Mouse (Mus musculus) liver (tissue): ENCODE results near the gene Rnasek.

Experiments used
- DNase-seq: peaks from one replicate; pipeline ENCODE4 v3.0.0-alpha.2; 2020; ENCODE audit warnings: mixed read lengths

The Rnasek gene

DNA sequence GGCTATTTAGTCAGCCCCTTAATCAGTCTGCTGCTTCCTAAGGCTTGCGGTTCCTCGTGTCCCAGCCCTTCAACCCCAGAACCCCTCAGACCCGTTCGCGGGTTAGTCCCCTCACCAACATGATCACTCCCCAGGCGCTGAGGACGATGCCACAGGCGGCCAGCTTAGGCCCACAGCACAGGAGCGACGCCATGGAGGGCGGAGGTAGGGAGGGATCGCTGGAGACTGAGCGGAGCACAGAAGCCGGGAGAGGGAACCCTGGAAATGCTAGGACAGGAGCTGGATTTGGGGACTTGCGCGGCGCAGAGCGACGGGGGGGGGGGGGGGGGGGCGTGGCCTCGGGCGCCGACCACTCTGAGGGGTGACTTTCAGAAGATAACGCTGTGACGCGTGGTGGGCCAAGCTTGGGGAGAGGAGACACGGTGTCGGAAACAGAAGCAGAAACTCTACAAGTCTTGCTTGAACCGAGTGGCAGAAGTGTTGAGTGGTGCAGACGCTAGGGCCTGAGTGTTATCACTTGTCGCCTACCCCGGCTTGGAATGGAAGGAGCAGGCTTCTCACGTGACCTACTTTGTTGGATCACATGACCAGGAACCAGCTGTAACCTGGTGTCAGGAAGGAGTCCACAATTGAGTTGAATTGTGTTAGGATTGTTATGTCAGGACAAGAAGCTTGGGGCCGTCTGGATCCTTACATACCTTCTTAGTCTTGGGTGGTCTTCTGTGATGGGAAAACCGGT lies at the start of gene Rnasek, which contains the start of gene Gm21988:
Rnasek (minus strand) TSS at position 302 of the 739 bp plus-strand sequence.
Gm21988 (minus strand) TSS at position 290 of the 739 bp plus-strand sequence.
- DNase-seq: peak; percentile 80

- no peak for DNase-seq
These were observed 49.6 kb upstream of the Rnasek start for GRCm38 (mm10) chr11:70289236-70289635.

GRCm38 (mm10) chr11:70288102-70288501 lies 48.5 kb upstream of the Rnasek start:
- DNase-seq: no peak

GRCm38 (mm10) chr11:70285686-70286085 lies 46.0 kb upstream of the Rnasek start:
- no peak for DNase-seq

DNA sequence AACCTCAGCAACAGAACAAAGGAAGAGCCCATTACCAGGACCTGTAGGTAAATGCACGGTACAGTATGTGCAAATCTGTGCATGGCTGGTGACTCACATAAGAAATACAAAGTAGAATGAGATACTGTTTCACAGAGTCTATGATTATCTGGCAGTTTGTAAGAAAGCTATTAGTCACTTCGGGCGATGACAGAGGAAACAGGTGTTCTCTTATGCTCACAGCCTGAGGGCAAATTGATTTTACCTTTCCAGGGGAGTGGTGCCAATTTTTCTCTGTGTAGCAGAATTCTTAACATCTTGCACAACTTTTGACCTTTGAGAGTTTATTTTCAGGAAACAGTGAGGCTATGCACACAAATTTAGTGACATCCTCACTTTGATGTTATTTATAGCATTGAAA lies 45.1 kb upstream of the Rnasek start:
- no peak for DNase-seq

DNA sequence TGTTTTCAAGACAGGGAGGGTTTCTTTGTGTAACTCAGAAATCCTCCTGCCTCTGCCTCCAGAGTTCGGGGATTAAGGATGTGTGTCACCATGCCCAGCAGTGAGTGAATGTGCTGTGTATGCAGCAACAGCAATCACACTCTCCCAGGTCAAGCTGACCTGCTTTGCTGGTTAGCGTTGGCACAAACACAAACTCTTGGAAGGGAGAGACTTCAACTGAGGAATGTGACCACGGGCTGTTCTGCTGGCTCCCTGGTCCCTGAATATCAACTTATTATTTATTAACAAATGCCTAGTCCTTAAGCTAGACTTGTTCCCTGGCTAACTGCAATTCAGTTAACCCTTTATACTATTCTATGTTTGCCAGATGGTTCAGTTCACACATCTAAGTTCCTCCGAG lies 44.0 kb upstream of the Rnasek start:
- no peak for DNase-seq

DNA sequence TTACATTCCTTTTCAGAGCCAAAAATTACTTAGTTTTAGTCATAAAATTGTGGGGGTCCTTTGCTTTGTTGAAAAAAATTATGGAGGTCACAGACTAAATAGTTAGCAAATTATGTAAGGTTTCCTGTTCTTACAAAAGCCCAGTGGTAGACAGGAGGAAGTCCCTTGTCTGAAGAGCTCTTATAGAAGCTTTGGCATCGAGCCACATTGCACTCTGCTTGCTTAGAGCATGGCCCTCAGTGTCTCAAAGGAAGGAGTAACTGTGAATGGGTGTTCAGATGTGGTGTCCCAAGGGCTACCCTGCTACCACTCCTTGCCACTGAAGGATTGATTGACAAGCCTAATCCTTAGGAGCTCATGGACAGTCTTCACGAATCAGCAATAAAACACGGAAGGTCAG lies 40.8 kb upstream of the Rnasek start:
- no peak for DNase-seq

DNA sequence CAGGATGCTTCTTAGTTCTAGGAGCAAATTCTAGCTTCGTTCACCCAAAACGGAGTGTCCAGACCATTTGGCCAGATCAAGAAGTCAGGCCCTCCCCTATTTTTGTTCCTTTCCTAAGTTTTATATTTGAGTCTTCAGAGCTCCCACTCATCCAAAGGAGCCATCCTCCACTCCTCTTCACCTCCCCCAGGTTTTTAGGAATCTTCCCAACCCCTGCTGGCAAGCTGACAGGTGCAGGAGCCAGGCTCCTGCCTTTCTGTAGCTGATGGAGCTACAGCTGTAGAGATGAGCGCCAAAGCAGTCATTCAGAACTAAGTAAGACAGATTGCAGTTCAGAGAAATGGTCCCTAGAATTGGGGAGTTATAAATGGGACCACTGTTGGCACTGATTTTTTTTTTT lies 39.3 kb upstream of the Rnasek start:
- DNase-seq: no peak

GRCm38 (mm10) chr11:70271641-70272040 lies 32.0 kb upstream of the Rnasek start:
- DNase-seq: no peak

GRCm38 (mm10) chr11:70266405-70266804 lies 26.8 kb upstream of the Rnasek start:
- no peak for DNase-seq

- DNase-seq: no peak
These were observed 26.2 kb upstream of the Rnasek start for GRCm38 (mm10) chr11:70265819-70266218.

DNA sequence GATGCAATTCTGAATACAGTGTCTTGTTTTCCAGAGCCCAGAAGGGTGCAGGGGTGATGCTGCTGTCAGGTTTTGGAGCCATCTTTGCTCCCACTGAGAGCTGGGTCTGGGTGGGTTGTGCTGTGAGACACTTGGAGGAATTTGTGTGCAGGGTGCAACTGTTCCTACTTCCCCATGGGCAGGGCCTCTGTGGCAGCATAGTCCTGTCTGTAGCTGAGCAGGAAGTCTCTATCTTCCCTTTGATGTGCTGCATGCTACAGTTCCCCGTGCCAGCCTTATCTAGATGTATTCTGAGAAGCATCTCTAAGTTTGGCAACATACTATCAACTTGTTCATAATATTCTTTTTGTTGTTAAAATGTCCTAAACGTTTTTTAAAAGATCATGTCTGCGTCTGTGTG lies 25.6 kb upstream of the Rnasek start:
- DNase-seq: no peak

- no peak for DNase-seq
These were observed 19.4 kb upstream of the Rnasek start for GRCm38 (mm10) chr11:70259035-70259434.

GRCm38 (mm10) chr11:70254931-70255531 lies 15.4 kb upstream of the Rnasek start, which contains the start of gene Alox12:
Gene Alox12, minus strand, starts transcription at chr11:70255353.
- DNase-seq: peak; percentile 19

- no peak for DNase-seq
These were observed 14.7 kb upstream of the Rnasek start for GRCm38 (mm10) chr11:70254337-70254736.

DNA sequence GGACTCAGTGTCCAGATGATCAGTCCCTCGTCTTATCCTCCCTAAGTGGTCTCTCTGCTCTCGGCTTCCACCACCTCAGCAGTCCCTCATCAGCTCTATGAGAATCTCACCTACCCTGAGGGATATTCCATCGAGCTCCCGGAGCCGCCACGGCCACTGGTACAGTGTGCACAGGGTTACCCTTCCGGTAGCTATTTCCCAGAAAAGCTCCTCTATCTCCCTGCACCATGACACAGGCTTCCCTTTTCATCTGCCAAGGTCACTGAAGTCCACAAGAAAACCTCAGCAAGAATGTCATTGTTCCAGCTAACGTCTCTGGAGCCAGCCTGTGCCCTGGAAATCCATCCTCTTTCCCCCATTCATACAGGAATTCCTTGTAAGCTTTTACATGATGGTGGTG lies 12.2 kb upstream of the Rnasek start:
- DNase-seq: no peak

GRCm38 (mm10) chr11:70250150-70250549 lies 10.5 kb upstream of the Rnasek start:
- DNase-seq: no peak

DNA sequence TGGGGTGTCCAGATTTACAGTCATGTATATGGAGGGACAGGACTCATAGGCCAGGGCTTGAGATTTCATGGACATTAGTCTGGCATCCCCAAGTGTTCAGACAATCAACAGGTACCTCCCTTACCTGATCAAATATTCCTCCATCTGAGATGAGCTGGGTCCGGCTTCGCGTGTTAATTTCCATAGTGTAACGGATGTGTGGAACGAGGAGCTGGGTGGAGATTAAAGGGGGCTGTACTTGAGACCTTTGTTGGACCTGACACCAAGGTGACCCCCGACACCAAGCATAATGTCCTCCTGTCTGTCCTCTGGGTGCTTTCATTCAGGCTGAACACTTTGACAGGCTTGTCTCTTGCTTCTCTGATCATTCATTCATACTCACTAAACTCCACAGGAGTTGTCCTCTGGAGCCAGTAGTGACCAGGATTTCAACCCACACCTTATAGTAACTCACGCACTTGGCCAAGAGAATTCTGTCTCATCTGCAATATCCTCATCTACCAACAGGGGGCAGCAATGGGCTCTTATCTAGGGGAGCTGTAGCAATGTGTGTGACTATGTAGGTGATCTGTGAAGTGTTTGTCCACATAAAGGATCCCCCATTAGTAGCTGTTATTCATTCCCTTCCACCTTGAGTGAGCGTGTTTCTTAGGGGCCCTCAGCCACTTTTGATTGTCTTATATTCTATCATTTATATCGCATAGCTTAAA lies 7.6 kb upstream of the Rnasek start:
- DNase-seq: peak; percentile 73

DNA sequence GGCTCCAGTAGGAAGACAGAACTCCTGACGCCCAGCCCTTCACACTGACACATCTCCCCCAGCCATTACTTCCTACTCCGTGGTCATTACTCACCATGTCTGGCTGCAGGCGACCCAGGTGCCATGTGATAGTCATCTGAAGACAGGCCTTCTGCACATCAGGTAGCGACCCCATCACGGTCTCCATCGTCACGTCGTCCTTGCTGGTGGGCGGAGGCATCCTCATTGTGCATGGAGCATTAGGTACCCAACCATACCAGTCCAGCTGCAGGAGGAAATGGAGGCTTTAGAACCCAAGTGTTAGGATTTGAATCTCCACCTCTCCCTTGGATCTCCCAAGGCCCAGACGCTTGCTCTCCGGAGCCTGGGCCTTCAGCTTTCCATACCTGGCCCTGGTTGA lies 2.9 kb upstream of the Rnasek start:
- no peak for DNase-seq

DNA sequence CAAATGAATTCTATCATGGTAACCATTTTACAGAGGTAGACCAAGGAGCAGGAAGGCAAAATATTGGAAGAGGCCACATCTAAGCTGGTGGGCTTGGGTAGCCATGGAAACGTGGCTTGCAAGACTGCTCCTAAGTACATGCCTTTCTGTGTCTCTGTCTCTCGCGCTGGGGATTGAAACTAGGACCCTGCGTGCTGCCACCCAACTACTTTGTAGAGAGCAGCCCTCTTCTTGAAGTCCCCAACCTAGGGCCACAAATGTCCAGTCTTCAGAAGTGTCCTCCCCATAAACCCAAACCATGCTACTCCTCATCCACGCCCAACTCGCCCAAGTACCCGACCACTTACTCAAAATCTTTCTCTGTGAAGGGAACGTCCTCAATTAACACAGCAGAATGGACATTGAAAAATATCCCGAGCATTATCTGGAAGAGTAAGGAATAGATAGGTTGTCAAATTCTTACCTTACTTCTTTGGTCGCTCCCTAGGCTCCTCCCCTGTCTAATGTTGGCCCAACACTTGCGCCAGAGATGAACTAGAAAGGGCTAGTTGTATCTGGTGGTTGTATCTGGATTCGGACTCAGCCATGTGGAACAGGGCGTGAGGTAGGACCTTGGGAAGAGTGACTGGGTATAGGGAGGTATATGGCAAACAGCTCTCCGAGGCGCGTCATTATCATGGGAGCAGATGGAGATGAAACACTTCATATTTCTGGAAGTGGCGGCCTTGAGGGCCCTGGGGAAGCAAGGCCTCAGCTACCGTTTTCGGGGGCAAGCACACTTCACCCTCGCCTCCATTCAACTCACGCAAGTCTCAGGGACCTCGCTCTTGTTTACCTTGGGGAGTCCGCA lies 826 bp downstream of the Rnasek start:
- peak; percentile 48 for DNase-seq

DNA sequence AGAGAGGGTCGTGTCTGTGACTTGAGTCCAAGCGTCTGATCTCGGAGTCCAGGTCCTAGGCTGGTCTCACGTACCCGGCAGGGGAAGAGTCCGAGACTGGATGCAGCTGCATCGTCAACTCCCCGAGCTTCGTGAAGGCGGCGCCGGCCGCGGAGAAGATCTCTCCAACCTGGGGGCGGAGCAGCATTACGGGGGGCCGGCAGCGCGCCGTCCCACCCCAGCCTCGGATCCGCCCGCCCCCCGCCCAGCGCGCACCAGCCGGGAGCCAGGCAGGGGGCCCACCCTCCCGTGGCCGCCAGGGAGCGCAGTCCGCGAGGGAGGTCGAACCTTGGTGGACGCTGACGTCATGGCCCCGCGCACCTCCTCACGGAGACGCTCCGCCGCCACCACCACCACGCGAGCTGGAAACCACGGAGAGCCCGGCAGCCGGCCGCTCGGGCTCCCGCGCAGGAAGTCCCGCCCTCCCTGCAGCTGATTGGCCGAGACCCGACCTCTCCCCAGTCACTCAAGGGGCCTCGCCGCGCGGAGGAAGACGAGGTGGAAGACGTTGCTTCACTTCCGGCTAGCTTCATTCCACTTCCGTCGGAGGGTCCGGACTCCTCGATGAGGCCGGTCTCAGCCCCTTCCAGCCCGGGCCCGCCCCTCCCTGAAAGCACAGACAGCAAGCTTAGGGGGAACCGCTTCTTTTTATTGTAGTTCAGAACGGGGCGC lies 2.0 kb downstream of the Rnasek start, which contains the start of gene 0610010K14Rik:
0610010K14Rik (minus strand) TSS at position 458 of the 711 bp plus-strand sequence.
- peak; percentile 98 for DNase-seq

DNA sequence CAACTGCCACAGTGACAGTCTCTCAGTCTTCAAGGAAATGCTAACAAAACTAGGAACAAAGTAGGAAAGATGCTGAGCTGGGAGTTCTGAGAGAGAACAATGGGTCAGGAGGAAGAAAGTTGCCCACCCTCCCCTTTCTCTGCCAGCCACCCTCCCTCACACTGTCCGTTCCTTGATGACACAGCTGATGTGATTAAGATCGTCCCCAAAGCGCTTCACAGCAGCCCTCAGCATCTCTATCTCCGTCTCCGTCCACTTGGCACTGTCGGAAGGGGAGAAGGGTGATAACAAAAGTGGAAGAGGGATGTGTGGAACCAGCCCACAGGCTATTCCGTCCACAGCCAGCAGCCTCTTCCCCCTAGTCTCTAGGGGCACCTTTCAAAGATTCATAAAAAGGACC lies 2.9 kb downstream of the Rnasek start:
- DNase-seq: peak; percentile 50
